Mouse (Mus musculus): ENCODE measurements around the gene Slc29a2. TPM values are rescaled to one million over a fixed set of nuclear protein-coding genes. Genes with fewer than 3 reads are reported as not detected.

The Slc29a2 gene
- total RNA-seq, 2 experiments from 2014 or later: 2.5 to 3.1 TPM

GRCm38 (mm10) chr19:5026111-5026510 is 2.5 kb downstream of the Slc29a2 start:
- ATAC-seq (replicated peaks; ENCODE audit: poor library complexity, severe bottlenecking): no peak

- ATAC-seq (replicated peaks; ENCODE audit: poor library complexity, severe bottlenecking): no peak
Measured at GRCm38 (mm10) chr19:5032686-5033085, 9.0 kb downstream of the Slc29a2 start.

- no peak for ATAC-seq (replicated peaks; ENCODE audit: poor library complexity, severe bottlenecking)
Measured at GRCm38 (mm10) chr19:5036577-5036976, 12.9 kb downstream of the Slc29a2 start.

DNA sequence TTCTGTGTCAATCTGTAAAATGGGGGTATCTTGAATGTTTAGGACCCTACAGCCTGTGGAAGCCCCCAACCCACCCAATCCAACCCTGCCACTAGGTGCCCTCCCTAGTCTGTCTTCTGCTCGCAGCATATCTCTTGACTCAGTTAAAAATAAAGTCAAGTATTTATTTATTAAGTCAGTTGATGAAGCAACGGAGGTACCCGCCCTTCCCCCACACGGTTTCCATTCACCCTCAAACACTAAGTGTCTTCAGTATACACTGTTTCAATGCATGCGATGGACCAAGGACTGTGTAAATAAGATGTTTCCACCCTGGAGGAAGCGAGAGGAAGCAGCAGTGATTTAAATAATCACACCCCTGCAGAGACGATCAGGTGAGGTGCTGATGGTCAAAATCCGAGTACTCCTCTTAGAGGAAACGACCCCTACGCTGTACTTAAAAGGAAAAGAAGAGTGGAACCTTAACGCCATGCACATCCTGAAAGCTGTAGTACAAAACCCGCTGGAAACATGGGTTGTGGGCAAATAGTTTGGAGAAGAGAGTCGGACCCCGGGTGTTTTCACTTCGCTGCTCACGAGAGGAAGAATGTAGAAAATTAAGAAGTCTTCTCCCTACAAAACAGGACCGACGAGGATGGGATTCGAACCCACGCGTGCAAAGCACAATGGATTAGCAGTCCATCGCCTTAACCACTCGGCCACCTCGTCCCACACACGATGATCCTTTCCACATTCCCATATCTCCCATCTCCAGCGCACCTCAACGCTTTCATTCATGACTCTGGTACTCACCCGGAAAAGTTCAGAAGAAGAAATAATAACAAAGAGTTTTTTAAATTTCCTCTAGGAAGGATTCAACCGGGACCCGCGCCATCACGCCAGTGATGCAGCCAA is 14.3 kb downstream of the Slc29a2 start:
- ATAC-seq (replicated peaks; ENCODE audit: poor library complexity, severe bottlenecking): no peak

DNA sequence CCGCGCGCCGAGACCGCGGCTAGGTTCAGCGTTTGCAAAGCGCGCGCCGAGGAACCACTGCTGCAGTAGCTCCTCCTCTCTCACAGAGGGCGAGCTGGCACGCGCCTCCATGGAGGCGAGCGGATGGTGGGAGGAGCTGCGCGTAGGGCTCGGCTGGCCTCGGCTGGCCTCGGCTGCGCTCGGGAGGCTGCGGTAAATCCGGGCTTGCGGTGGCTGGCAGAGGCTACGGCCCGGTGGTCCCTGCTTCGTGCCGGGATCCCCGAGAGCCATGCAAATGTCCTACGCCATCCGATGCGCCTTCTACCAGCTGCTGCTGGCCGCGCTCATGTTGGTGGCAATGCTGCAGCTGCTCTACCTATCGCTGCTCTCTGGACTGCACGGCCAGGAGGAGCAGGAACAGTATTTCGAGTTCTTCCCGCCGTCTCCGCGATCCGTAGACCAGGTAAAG is 15.1 kb downstream of the Slc29a2 start, which contains the start of the genes B4gat1 and AC124502.3:
TSS of gene B4gat1 (plus strand) at position 118 of the 448 bp plus-strand sequence.
TSS of gene AC124502.3 (plus strand) at position 183 of the 448 bp plus-strand sequence.
- ATAC-seq (replicated peaks; ENCODE audit: poor library complexity, severe bottlenecking): peak; percentile 81

- no peak for ATAC-seq (replicated peaks; ENCODE audit: poor library complexity, severe bottlenecking)
Measured at GRCm38 (mm10) chr19:5039301-5040114, 15.8 kb downstream of the Slc29a2 start.

DNA sequence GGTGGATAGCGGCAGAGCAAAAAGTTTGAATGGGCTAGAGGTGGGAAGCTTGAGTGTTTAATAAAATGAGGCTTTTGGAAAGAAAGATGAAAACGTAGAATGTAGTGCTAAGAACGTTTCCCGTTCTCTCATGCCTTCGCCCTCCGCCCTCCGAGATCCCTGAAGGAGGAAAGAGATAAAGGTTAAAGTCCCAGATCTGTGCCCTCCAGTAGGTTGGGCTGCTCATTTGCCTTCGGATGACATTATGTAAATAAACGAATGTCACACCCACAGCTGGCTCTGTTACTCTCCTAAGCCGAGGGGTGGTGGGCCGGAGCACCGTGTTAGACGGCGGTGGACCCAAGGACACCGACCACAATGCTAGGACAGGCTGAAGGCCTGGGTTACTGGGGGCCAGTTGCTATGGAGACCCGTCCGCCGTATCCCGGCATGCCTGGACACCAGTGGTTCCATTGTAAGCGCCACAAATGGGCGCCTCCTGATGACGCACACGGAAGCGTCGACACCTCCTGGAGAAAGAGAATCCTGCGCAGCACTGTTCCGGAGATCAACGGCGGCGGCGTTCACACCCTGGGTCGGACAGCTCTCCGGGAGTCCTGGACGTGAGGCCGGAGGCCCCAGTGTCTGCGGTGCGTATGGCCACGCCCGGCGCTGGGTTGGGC is 17.3 kb downstream of the Slc29a2 start, which contains the start of gene Brms1:
TSS of gene Brms1 (plus strand) at position 493 of the 662 bp plus-strand sequence.
- peak; percentile 83 for ATAC-seq (replicated peaks; ENCODE audit: poor library complexity, severe bottlenecking)

DNA sequence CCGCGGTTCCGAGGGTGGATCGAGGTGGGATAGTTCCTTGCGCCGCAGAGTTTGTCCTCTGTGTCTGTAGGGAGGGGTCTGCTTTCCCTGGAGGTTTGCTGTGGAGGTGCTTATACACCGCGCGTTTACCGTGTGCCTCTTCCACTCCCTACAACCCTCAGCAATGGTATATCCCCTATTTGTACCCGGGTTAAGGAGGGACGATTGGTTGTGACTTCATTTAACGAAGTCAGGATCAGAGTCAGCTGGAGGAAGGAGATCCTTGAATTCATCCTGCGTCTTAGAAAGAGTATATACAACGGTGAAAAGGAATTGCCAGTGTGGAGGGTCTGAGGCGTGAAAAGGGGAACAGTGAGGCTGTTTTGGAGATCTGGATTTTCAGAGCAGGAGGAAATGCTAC is 17.9 kb downstream of the Slc29a2 start:
- ATAC-seq (replicated peaks; ENCODE audit: poor library complexity, severe bottlenecking): no peak

GRCm38 (mm10) chr19:5045531-5045930 is 21.9 kb downstream of the Slc29a2 start:
- no peak for ATAC-seq (replicated peaks; ENCODE audit: poor library complexity, severe bottlenecking)

GRCm38 (mm10) chr19:5048138-5049056 is 24.7 kb downstream of the Slc29a2 start:
- no peak for ATAC-seq (replicated peaks; ENCODE audit: poor library complexity, severe bottlenecking)

GRCm38 (mm10) chr19:5049325-5049724 is 25.7 kb downstream of the Slc29a2 start:
- no peak for ATAC-seq (replicated peaks; ENCODE audit: poor library complexity, severe bottlenecking)

DNA sequence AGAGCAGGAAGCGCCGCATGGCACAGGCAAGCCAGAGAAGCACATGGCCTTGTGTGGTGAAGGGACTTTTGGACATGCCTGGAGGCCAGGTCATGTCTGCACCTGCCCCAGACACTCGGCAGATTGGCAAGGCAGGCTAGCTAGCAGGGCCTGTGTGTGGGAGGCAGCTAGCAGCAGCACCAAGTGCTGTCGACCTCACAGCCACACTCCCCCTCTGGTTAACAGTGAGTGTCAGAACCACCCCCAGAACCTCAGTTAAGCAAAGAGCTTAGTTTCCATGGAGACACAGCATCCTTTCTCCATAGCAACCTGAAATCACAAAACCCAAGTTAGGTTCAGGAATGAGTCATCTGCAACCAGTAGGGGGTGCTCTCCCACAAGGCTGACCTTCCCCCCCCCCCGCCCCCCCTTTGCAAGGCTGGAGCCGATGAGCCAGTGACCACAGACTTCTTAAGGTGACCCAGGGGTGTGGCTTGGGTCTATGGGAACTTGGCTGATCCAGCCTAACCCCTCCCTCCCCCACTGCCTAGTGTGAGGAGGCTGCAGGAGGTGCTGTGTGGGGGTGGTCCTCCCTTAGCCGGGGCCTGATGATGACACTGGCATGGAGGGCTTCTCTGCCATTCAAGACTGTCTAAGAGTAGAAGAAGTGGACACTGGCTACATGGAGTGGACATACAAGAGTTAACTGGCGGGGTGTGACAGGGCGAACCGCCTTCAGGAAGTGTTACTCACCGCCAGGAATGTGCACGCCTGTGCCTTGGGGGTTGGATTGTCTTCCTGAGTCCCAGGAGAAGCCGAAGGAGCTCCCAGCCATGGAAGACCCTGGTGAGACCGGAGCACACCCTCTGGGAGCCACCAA is 26.6 kb downstream of the Slc29a2 start, which contains the start of gene Rin1:
TSS of gene Rin1 (plus strand) at position 435 of the 859 bp plus-strand sequence.
- ATAC-seq (replicated peaks; ENCODE audit: poor library complexity, severe bottlenecking): peak; percentile 10; the same call in 1 of the 2 replicates

- ATAC-seq (replicated peaks; ENCODE audit: poor library complexity, severe bottlenecking): no peak; the same call in 1 of the 2 replicates
Measured at GRCm38 (mm10) chr19:5051031-5051430, 27.4 kb downstream of the Slc29a2 start.

DNA sequence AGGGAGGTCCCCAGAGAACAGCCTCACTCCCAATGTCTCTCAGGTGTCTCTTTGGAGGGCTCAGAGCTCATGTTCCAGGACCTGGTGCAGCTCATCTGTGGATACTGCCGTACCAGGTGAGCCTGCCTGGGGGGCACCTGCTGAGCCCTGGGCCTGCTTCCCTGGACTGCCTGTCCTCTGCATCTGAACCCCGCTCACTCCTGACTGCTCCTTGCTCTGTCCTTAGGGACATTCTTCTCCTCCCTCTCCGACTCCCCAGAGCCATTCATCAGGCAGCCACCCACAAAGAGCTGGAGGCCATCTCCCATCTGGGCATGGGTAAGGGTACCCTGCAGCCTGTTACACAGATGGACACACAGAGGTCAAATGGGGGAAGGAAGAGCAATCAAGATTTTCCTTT is 27.9 kb downstream of the Slc29a2 start:
- no peak for ATAC-seq (replicated peaks; ENCODE audit: poor library complexity, severe bottlenecking)

DNA sequence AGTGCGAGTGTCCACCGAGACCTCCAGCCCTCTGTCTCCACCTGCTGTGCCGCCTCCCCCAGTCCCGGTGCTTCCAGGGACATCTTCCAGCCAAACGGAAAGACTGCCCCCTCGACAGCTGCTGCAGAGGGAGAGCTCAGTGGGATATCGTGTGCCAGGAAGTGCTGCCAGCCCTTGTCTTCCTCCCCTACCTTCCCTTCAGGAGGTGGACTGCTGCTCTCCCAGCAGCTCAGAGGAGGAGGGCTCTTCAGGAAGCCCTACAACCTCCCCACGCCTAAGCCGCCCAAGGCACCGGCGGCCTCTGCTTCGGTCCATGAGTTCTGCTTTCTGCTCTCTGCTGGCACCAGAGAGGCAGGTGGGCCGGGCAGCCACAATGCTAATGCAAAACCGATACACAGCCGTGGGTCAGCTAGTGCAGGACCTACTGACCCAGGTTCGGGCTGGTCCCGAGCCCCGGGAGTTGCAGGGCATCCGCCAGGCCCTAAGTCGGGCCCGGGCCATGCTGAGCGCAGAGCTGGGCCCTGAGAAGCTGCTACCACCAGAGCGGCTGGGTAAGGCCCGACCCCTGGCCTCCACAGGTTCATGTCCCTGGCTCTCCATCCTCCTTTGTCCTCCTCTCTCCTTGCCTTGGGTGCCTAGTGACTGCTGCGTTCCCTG is 28.6 kb downstream of the Slc29a2 start:
- no peak for ATAC-seq (replicated peaks; ENCODE audit: poor library complexity, severe bottlenecking)

GRCm38 (mm10) chr19:5052853-5053252 is 29.2 kb downstream of the Slc29a2 start:
- no peak for ATAC-seq (replicated peaks; ENCODE audit: poor library complexity, severe bottlenecking)

- ATAC-seq (replicated peaks; ENCODE audit: poor library complexity, severe bottlenecking): peak; percentile 60
Measured at GRCm38 (mm10) chr19:5053909-5054308, 30.2 kb downstream of the Slc29a2 start.

GRCm38 (mm10) chr19:5056251-5056650 is 32.6 kb downstream of the Slc29a2 start:
- peak; percentile 33; the same call in 1 of the 2 replicates for ATAC-seq (replicated peaks; ENCODE audit: poor library complexity, severe bottlenecking)

Measured in granulocyte monocyte progenitor cell, adult 5-6 weeks (primary cell).